Mouse (Mus musculus) forebrain, embryonic 15.5 days (tissue): ENCODE measurements around the gene Cttnbp2nl. TPM values are rescaled to one million over a fixed set of nuclear protein-coding genes. Genes with fewer than 3 reads are reported as not detected.

Experiments used
- ATAC-seq: fragments of 200-750 bp; cut with Nextera tagmentation; replicated peaks from 2 replicates; pipeline ENCODE4 v1.8.0; 2017; ENCODE audit warnings: mild to moderate bottlenecking, moderate TSS enrichment, moderate library complexity
- H3K27ac ChIP-seq: fragments of 300-500 bp; sonication (generic); replicated peaks from 2 replicates; pipeline ENCODE4 v1.5.1; 2015; ENCODE audit warnings: mild to moderate bottlenecking, inconsistent platforms
- H3K27me3 ChIP-seq: fragments of 300-500 bp; sonication (generic); 2 replicates; pipeline ENCODE4 v1.6.1; 2015; ENCODE audit warnings: inconsistent platforms
- H3K36me3 ChIP-seq: fragments of 300-500 bp; sonication (generic); 2 replicates; pipeline ENCODE4 v1.6.1; 2015; ENCODE audit warnings: mild to moderate bottlenecking, inconsistent platforms
- H3K4me1 ChIP-seq: fragments of 300-500 bp; sonication (generic); 2 replicates; pipeline ENCODE4 v1.6.1; 2015; ENCODE audit warnings: inconsistent platforms
- H3K4me2 ChIP-seq: fragments of 300-500 bp; sonication (generic); replicated peaks from 2 replicates; pipeline ENCODE4 v1.6.1; 2015; ENCODE audit warnings: mild to moderate bottlenecking, inconsistent platforms
- H3K4me3 ChIP-seq: fragments of 300-500 bp; sonication (generic); 2 replicates; pipeline ENCODE4 v1.5.1; 2015; ENCODE audit warnings: mild to moderate bottlenecking, inconsistent platforms
- H3K9ac ChIP-seq: fragments of 300-500 bp; sonication (generic); replicated peaks from 2 replicates; pipeline ENCODE4 v1.6.1; 2015; ENCODE audit warnings: mild to moderate bottlenecking, inconsistent platforms
- H3K9me3 ChIP-seq: fragments of 300-500 bp; sonication (generic); 2 replicates; pipeline ENCODE4 v1.6.1; 2016; ENCODE audit warnings: inconsistent platforms
- WGBS: fragments of 180-500 bp; shearing (Covaris S2); methylation state at CpG from one replicate; pipeline ENCODE4 v1.1.7; 2015; ENCODE audit warnings: mixed read lengths; 5-methylcytosine and 5-hydroxymethylcytosine counted together
- polyA plus RNA-seq: library from polyadenylated mRNA; unstranded; fragments of >200 nt; fragmentation: Nextera tagmentation; extraction: Ambion mirVana; gene quantifications from 2 replicates; pipeline ENCODE4 v1.2.1, GENCODE M21; 2015

Gene Cttnbp2nl
- polyA plus RNA-seq, 1 experiment from 2014 or later, result 61.1 TPM

DNA sequence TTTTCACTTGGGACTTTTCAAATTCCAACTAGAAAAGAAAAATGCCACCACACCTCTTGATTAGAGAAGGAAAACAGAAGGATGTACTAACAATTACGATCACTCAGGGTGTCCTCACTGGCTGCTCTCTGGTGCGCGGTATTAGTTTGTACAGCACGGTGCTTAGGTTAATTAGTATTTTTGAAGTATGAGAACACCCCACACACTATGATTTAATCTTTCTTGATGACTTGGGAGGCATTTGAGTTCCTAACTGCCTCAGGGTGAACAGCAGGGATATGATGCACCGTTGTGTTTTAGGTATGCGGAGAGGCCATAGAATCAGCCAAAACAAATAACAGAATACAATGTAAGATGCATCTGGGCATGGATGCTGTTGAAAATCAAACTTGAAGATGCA, 46.8 kb downstream of the Cttnbp2nl start:
- Histone ChIP-seq H3K36me3 (peaks cover 69% of the 10 kb centered on the region), H3K9me3 (no peaks in the 10 kb centered on the region), H3K27ac (no peak overlapping the region), H3K9ac (no peak overlapping the region), H3K4me1 (peaks cover 14% of the 10 kb centered on the region), H3K4me3 (no peak overlapping the region), H3K27me3 (no peaks in the 10 kb centered on the region), H3K4me2 (no peak overlapping the region)
- 83% methylated on average over 6 of the region's 6 CpGs for WGBS
- ATAC-seq, result no peak

DNA sequence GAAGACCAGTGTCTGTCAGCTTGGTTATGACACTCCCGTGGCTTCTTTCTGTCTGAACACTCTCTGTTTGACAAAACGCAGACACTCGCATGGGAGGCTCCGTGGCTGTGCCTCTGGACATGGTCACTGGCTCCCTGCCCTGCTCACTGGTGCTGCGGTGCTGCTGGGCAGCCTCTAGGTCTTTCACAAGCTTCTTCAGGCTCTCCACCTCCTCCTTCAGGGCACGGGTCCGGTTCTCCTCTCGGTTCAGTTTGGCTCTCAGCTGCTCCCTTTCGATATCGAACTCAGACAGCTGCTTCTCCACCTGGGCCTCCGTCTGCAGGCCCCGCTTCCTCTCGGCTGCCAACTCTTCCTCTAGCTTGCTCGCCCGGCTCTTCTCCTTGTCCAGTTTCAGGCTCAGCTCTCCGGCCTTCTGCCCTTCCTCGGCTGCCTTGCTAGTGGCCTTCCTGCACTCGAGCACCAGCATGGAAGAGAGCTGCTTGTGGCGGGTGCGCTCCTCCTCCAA, 47.3 kb downstream of the Cttnbp2nl start:
- WGBS, result 89% methylated on average over 20 of the region's 20 CpGs
- H3K4me3 ChIP-seq, result no peak overlapping the region
- no peaks in the 10 kb centered on the region for H3K9me3 ChIP-seq
- peaks cover 14% of the 10 kb centered on the region for H3K4me1 ChIP-seq
- H3K36me3 ChIP-seq, result peaks cover 66% of the 10 kb centered on the region
- H3K9ac ChIP-seq, result no peak overlapping the region
- H3K27ac ChIP-seq, result no peak overlapping the region
- H3K27me3 ChIP-seq, result no peaks in the 10 kb centered on the region
- no peak for ATAC-seq
- no peak overlapping the region for H3K4me2 ChIP-seq

DNA sequence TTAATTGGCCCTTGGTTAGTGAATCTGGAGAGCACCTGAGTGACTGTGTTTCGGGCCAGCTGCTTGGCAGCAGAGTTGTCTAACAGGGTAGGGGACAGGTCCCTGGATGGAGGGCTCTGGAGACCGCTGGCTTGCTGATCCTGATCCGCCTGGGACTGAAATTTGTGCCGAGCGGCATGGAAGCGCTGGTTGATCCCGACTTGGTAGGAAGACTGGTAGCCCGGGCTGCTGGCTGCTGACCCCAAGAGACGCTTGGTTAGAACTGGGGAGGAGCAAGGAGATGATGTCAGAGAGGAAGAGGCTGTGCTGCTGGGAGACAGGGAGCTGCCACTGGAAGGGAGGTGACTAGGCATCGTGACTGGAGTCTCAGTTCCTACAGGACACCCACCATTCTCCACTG, 47.9 kb downstream of the Cttnbp2nl start:
- Histone ChIP-seq H3K27ac (peak overlapping the region; percentile 57; the same call in 1 of the 2 replicates), H3K9me3 (no peaks in the 10 kb centered on the region), H3K9ac (no peak overlapping the region), H3K27me3 (no peaks in the 10 kb centered on the region), H3K4me3 (no peak overlapping the region), H3K4me1 (peaks cover 14% of the 10 kb centered on the region), H3K36me3 (peaks cover 60% of the 10 kb centered on the region), H3K4me2 (no peak overlapping the region)
- no peak for ATAC-seq
- WGBS, result 91% methylated on average over 10 of the region's 10 CpGs

DNA sequence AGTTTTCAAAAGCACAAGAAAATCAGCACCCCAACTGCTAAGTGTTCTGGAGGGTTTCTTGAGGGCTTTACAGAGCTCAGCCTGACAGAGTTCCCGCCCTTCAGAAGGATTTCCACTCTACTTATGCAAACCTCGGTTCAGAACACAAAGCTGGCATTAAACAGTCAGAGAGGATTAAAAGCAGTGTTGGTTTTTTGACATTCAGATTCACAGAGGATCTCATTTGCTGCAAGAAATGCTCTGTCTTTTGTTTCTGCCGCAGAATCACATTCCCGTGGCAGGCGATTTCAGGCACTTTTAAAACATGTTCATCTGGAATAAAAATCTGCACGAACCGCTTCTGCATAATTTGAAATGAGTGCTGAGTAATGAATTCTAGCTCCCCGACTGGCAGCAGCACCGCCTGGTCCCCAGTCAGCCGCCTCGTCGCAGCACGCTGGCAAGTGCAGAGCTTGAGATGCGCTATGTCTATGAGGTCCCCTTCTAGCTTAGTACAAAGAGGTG, 48.9 kb downstream of the Cttnbp2nl start:
- peak; percentile 84 for ATAC-seq
- H3K9ac ChIP-seq, result no peak overlapping the region
- H3K27ac ChIP-seq, result peak overlapping the region; percentile 57
- no peaks in the 10 kb centered on the region for H3K9me3 ChIP-seq
- WGBS, result 28% methylated on average over 14 of the region's 14 CpGs
- H3K4me2 ChIP-seq, result no peak overlapping the region
- no peak overlapping the region for H3K4me3 ChIP-seq
- peaks cover 56% of the 10 kb centered on the region for H3K36me3 ChIP-seq
- peaks cover 14% of the 10 kb centered on the region for H3K4me1 ChIP-seq
- H3K27me3 ChIP-seq, result no peaks in the 10 kb centered on the region

DNA sequence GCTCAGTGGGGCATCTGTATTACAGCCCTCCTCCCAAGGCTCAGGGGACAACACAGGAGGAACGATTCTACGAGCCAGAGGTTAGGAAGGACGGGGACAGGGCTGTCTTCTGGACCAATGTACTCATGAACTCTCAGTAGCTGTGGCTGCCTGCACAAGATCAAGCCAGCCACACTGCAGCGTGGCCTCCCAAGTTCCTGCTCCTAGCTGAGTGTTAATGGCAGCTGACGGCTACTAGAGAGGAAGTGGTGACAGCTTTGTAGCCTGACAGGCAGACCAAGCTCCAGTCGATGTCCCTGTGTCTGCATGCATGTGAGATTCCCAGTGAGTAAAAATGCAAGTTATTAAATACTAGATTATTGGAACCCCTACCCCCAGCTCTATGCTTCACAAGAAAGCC, 51.6 kb downstream of the Cttnbp2nl start:
- no peaks in the 10 kb centered on the region for H3K9me3 ChIP-seq
- H3K9ac ChIP-seq, result no peak overlapping the region
- H3K36me3 ChIP-seq, result peaks cover 32% of the 10 kb centered on the region
- H3K27ac ChIP-seq, result no peak overlapping the region
- H3K4me3 ChIP-seq, result no peak overlapping the region
- no peak overlapping the region for H3K4me2 ChIP-seq
- H3K4me1 ChIP-seq, result peaks cover 30% of the 10 kb centered on the region
- ATAC-seq, result no peak
- no peaks in the 10 kb centered on the region for H3K27me3 ChIP-seq
- WGBS, result 68% methylated on average over 6 of the region's 6 CpGs

DNA sequence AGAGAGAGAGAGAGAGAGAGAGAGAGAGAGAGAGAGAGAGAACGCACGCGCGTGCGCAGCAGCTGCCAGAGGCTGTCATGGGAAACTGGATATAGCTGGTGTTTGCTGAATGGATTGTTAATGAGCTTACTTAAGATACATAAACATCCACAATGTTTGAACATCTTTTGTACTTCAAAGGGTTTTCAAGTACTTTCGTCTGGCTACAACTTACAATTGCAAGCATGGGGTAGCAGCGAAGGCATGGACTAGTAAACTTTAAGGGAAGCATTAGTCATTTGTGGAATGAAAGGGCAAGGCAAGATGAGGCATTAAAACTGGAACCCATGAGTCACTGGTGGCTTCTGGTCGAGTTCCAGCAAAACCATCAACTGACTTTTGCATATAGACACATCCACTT, 52.4 kb downstream of the Cttnbp2nl start:
- Histone ChIP-seq H3K9me3 (no peaks in the 10 kb centered on the region), H3K4me3 (no peak overlapping the region), H3K36me3 (peaks cover 24% of the 10 kb centered on the region), H3K27me3 (no peaks in the 10 kb centered on the region), H3K27ac (no peak overlapping the region), H3K9ac (no peak overlapping the region), H3K4me2 (no peak overlapping the region), H3K4me1 (peaks cover 30% of the 10 kb centered on the region)
- no peak for ATAC-seq
- 79% methylated on average over 8 of the region's 8 CpGs for WGBS

DNA sequence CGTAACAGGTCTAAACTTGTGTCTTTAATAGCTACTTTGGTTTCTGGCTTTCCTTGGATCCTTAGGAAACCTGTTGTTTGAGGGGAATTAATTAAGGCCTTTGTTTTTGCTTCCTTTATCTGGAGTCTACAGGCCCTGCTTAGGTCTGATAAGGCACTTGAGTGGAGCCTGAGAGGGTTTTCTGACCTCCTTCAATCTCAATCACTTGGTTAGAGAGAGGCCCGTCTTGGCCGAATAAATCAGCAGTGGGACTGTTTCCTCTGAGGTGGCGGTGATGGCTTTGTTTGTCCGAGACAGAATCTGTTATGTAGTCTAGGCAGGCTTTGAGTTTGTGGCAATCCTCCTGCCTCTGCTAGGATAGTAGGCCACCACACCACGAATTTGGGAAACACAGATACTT, 55.4 kb downstream of the Cttnbp2nl start:
- Histone ChIP-seq H3K4me2 (no peak overlapping the region), H3K4me3 (no peak overlapping the region), H3K36me3 (peaks cover 7% of the 10 kb centered on the region; the same call in 1 of the 2 replicates), H3K4me1 (peaks cover 35% of the 10 kb centered on the region), H3K9me3 (no peaks in the 10 kb centered on the region), H3K27ac (no peak overlapping the region), H3K9ac (no peak overlapping the region), H3K27me3 (no peaks in the 10 kb centered on the region)
- WGBS, result 18% methylated on average over 6 of the region's 6 CpGs
- no peak for ATAC-seq

DNA sequence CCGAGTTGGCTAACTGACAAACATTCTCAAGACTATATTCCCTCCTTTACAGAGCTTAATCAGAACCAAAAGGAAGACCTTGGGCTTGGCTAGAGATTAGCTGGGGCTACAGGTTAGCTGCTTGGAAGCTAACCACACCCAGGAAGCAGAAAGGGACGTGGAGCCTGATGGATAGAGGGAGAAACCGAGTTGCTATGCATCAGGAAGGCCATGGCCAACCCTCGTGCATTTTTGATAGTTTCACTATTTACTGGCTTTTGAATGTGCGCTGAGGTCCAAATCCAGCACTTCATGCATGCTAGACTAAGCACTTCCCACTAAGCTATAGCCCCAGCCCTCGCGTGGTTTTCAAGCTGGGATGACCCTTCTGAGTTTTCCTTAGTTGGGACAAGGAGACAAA, 57.2 kb downstream of the Cttnbp2nl start:
- Histone ChIP-seq H3K4me3 (no peak overlapping the region), H3K9ac (no peak overlapping the region), H3K27me3 (no peaks in the 10 kb centered on the region), H3K36me3 (0 out of 2 replicates have a peak, but pooled peaks cover 5% of the 10 kb centered on the region), H3K27ac (no peak overlapping the region), H3K9me3 (no peaks in the 10 kb centered on the region), H3K4me1 (peaks cover 36% of the 10 kb centered on the region), H3K4me2 (no peak overlapping the region)
- ATAC-seq, result no peak
- WGBS, result 91% methylated on average over 7 of the region's 7 CpGs

DNA sequence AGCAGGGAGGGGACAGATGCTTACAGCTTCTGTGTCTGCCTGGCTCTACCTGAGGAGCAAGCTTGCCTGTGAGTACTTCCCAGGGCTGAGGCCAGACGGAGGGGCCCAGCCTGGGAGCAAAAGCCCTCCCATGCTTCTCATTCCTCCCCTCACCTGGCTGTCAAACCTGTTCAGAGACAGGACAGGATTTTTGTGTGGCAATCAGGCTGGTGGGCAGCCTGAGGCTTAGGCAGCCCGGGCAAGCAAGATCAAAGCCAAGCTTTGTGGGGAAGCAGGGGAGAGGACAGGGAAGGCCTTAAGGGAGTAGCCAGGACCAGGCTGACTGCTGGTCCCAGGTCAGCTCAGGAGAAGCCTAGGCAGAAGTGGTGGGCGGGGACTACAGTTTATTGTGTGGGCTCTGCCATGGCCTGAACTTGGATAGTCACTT, 58.5 kb downstream of the Cttnbp2nl start:
- H3K9ac ChIP-seq, result no peak overlapping the region
- peaks cover 36% of the 10 kb centered on the region for H3K4me1 ChIP-seq
- WGBS, result 54% methylated on average over 3 of the region's 3 CpGs
- H3K27ac ChIP-seq, result peak overlapping the region; percentile 33; the same call in 1 of the 2 replicates
- no peaks in the 10 kb centered on the region for H3K9me3 ChIP-seq
- 0 out of 2 replicates have a peak, but pooled peaks cover 2% of the 10 kb centered on the region for H3K36me3 ChIP-seq
- H3K27me3 ChIP-seq, result no peaks in the 10 kb centered on the region
- H3K4me3 ChIP-seq, result no peak overlapping the region
- no peak overlapping the region for H3K4me2 ChIP-seq
- 0 out of 2 replicates have a peak, but pooled peaks have one; percentile 7 for ATAC-seq

DNA sequence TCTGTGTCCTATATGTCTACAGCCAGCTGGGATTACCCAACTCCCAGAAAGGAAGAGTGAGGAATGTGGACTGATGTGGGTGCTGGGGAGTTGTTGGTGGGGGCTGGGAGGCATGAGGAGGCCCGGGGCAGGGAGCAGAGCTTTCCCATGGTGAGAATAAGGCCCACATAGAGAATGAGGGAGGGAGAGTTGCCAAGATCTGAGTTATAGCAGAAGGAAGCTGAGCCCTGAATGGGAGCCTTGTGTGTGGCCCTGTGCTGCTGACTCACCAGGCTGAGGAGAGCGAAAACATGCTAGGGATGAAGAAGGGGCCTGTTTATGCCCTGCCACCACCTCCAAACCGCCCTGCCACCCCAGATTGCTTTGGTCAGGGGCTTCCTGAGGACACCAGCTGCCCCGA, 59.1 kb downstream of the Cttnbp2nl start:
- peak; percentile 78 for ATAC-seq
- H3K27ac ChIP-seq, result peak overlapping the region; percentile 33; the same call in 1 of the 2 replicates
- H3K9ac ChIP-seq, result no peak overlapping the region
- H3K9me3 ChIP-seq, result no peaks in the 10 kb centered on the region
- 31% methylated on average over 4 of the region's 4 CpGs for WGBS
- no peak overlapping the region for H3K4me3 ChIP-seq
- H3K36me3 ChIP-seq, result no peaks in the 10 kb centered on the region
- no peak overlapping the region for H3K4me2 ChIP-seq
- no peaks in the 10 kb centered on the region for H3K27me3 ChIP-seq
- peaks cover 35% of the 10 kb centered on the region for H3K4me1 ChIP-seq

DNA sequence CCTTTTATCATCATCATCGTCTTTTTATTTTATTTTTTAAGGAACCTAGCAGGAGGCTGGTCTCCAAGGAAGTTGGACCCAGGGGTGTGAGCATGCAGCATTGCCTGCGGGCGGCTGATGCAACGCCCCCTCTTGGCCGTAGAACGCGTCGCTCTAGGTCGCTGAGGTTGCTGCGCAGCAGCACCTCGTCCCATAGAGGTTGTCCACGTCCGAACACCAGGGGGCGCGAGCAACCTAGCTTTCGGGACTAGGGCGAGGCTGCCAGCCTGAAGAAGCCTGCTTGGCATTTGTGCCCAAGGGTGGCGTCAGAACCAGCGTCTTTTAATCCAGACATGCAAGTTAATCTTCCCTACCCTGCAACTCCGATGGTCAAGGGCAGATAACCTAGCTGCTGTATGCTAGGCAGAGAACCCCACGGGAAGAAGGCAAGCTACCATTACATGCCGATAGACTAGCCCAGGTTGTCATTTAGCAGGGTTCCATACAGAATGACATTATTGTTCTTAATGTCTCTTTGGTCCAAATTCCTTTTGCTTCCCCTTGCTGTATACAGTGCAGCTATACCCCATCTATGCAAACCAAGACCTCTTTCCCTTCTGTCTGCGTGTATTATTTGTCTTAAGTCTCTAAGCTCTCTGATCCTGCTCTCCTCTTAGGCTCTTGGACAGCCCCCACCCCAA, 60.1 kb downstream of the Cttnbp2nl start:
- peak overlapping the region; percentile 27 for H3K4me2 ChIP-seq
- no peaks in the 10 kb centered on the region for H3K27me3 ChIP-seq
- H3K36me3 ChIP-seq, result no peaks in the 10 kb centered on the region
- H3K9ac ChIP-seq, result no peak overlapping the region
- H3K4me3 ChIP-seq, result no peak overlapping the region; the same call in 1 of the 2 replicates
- H3K4me1 ChIP-seq, result peaks cover 25% of the 10 kb centered on the region
- ATAC-seq, result peak; percentile 80
- H3K27ac ChIP-seq, result no peak overlapping the region
- H3K9me3 ChIP-seq, result no peaks in the 10 kb centered on the region
- 12% methylated on average over 23 of the region's 23 CpGs for WGBS

DNA sequence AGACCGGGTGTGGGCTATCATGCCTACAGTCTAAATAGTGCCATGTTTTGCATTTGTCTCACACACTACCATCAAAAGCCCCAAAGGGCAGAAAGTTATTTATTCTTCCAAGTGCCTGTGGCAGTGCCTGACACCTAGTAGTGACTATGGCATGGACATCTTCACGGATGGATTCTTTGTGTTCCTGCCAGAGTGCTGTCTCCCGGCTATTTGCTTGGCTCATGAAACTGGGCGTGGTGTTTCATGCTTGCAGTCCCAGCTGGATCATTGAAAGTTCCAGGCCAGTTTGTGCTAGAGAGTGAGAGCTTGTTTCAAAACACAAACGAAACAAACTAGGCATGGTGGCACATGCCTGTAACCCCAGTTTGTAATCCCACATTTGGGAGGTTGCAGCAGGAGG, 61.2 kb downstream of the Cttnbp2nl start:
- H3K9me3 ChIP-seq, result no peaks in the 10 kb centered on the region
- no peak for ATAC-seq
- H3K4me1 ChIP-seq, result peaks cover 20% of the 10 kb centered on the region
- H3K36me3 ChIP-seq, result no peaks in the 10 kb centered on the region
- no peaks in the 10 kb centered on the region for H3K27me3 ChIP-seq
- no peak overlapping the region for H3K4me2 ChIP-seq
- no peak overlapping the region for H3K9ac ChIP-seq
- no peak overlapping the region for H3K27ac ChIP-seq
- WGBS, result 84% methylated on average over 5 of the region's 5 CpGs
- no peak overlapping the region for H3K4me3 ChIP-seq
